Comparison of ENCODE assay signal across 13 mouse cellular contexts in genomic region chr1:126364556-126364955, GRCm38 (mm10).
"Had no signal": no experiment of that assay in that cellular context is flagged by ENCODE, and none has a peak within 500 bp of the region (broad histone marks: within the 10 kb centered on the region; RNA-seq: fewer than 3 reads in every experiment).

No protein-coding gene starts in this region.

- H3K9me3 ChIP-seq: kidney, embryonic 15.5 days; limb, embryonic 13.5 days; midbrain, embryonic 13.5 days had no signal

- ATAC-seq: lung, postnatal 0 days; midbrain, embryonic 13.5 days had no signal

- H3K27ac ChIP-seq: kidney, embryonic 15.5 days; limb, embryonic 13.5 days; liver, embryonic 14.5 days; midbrain, embryonic 13.5 days; stomach, postnatal 0 days had no signal

- H3K4me3 ChIP-seq: kidney, embryonic 15.5 days; limb, embryonic 13.5 days; midbrain, embryonic 13.5 days had no signal

- H3K36me3 ChIP-seq: kidney, embryonic 15.5 days; limb, embryonic 13.5 days; midbrain, embryonic 13.5 days had no signal

- H3K4me1 ChIP-seq: kidney, embryonic 15.5 days; limb, embryonic 13.5 days had no signal

- H3K27me3 ChIP-seq: kidney, embryonic 15.5 days; limb, embryonic 13.5 days; midbrain, embryonic 13.5 days had no signal

- DNase-seq: kidney, postnatal 14 days; layer of hippocampus, postnatal 36 days; lung, adult 18-20 months; lung, postnatal 36 days; right cerebral cortex, adult 18-20 months; right cerebral cortex, postnatal 25 days; thymus, postnatal 4 days had no signal
